Mouse (Mus musculus): ENCODE data around the gene Klk8. TPM values are rescaled to one million over a fixed set of nuclear protein-coding genes. Genes with fewer than 3 reads are reported as not detected.

Klk8 gene
- total RNA-seq (2023): 1 to 10 TPM; 2.6 to 5.1 TPM

GRCm38 (mm10) chr7:43797333-43797769 is at the start of gene Klk8:
Klk8 (plus strand) TSS chr7:43797577.

GRCm38 (mm10) chr7:43768597-43768996 is 28.8 kb upstream of the Klk8 start, which contains the start of gene Klk12:
Klk12 (plus strand) TSS chr7:43768897.

GRCm38 (mm10) chr7:43774364-43774763 is 23.0 kb upstream of the Klk8 start, which contains the start of gene Klk11:
Klk11 (plus strand) TSS chr7:43774604.

GRCm38 (mm10) chr7:43780746-43781145 is 16.6 kb upstream of the Klk8 start, which contains the start of gene Klk10:
Klk10 (plus strand) TSS chr7:43781035.

GRCm38 (mm10) chr7:43791591-43791990 is 5.8 kb upstream of the Klk8 start, which contains the start of gene Klk9:
Klk9 (plus strand) TSS chr7:43791891.

GRCm38 (mm10) chr7:43810994-43811393 is 13.6 kb downstream of the Klk8 start, which contains the start of gene Klk7:
Klk7 (plus strand) TSS chr7:43811294.

GRCm38 (mm10) chr7:43824199-43824598 is 26.8 kb downstream of the Klk8 start, which contains the start of gene Klk6:
Klk6 (plus strand) TSS chr7:43824499.

GRCm38 (mm10) chr7:43841701-43842100 is 44.3 kb downstream of the Klk8 start, which contains the start of gene Klk5:
Klk5 (plus strand) TSS chr7:43841971.

Other genes with a start within 250 kb of the Klk8 start
- gene Zfp658, start 235.3 kb upstream of the Klk8 start, total RNA-seq (2023): 1 to 10 TPM; 2.5 to 3.0 TPM
- gene Zfp719, start 218.0 kb upstream of the Klk8 start, total RNA-seq (2023): 1 to 10 TPM; 7.8 to 9.9 TPM
- not detected for gene Zfp819, start 190.4 kb upstream of the Klk8 start, total RNA-seq (2023)
- not detected for gene Ceacam18, start 162.9 kb upstream of the Klk8 start, total RNA-seq (2023)
- 1 to 10 TPM in 1 of 2 experiments, under 1 TPM in 1; 0.30 to 1.7 TPM for gene Siglece, start 137.4 kb upstream of the Klk8 start, total RNA-seq (2023)
- 10 to 100 TPM in 1 of 2 experiments, 1 to 10 TPM in 1; 5.8 to 10.3 TPM for gene Ctu1, start 125.6 kb upstream of the Klk8 start, total RNA-seq (2023)
- gene Klk14, start 107.2 kb upstream of the Klk8 start, total RNA-seq (2023): not detected
- gene Klk13, start 85.0 kb upstream of the Klk8 start, total RNA-seq (2023): not detected
- gene Klk12, start 28.7 kb upstream of the Klk8 start, total RNA-seq (2023): not detected
- not detected for gene Klk11, start 23.0 kb upstream of the Klk8 start, total RNA-seq (2023)
- not detected for gene Klk10, start 16.5 kb upstream of the Klk8 start, total RNA-seq (2023)
- not detected for gene Klk9, start 5.7 kb upstream of the Klk8 start, total RNA-seq (2023)
- under 1 TPM in 1 of 2 experiments, not detected in 1; 0.38 TPM for gene Klk7, start 13.7 kb downstream of the Klk8 start, total RNA-seq (2023)
- gene Klk6, start 26.9 kb downstream of the Klk8 start, total RNA-seq (2023): not detected
- not detected for gene Klk5, start 44.4 kb downstream of the Klk8 start, total RNA-seq (2023)
- gene Klk4, start 83.6 kb downstream of the Klk8 start, total RNA-seq (2023): not detected
- gene Klk15, start 136.2 kb downstream of the Klk8 start, total RNA-seq (2023): not detected
- gene Klk1b8, start 153.1 kb downstream of the Klk8 start, total RNA-seq (2023): not detected
- not detected for gene Klk1b1, start 169.2 kb downstream of the Klk8 start, total RNA-seq (2023)
- gene Klk1b9, start 178.5 kb downstream of the Klk8 start, total RNA-seq (2023): not detected
- gene Klk1b11, start 198.3 kb downstream of the Klk8 start, total RNA-seq (2023): not detected
- not detected for gene Klk1b26, start 214.6 kb downstream of the Klk8 start, total RNA-seq (2023)